Mouse (Mus musculus): Measurements from ENCODE around the gene Ptpn11.

- TF ChIP-seq CTCF (IDR thresholded peaks at IDR 0.05; ENCODE audit: extremely low read depth, insufficient read depth, insufficient read length, insufficient replicate concordance): no peak
- TF ChIP-seq POLR2A (IDR thresholded peaks at IDR 0.05; ENCODE audit: low read depth, low read length): no peak
Measured at GRCm38 (mm10) chr5:121111106-121111915, 79.9 kb downstream of the Ptpn11 start.

All from spleen, adult 2 months (tissue).